Mouse (Mus musculus) 3134 (cell line): ENCODE measurements around the gene Naaladl1.
A peak's percentile ranks its signal among the peaks of the same experiment; 100 is the strongest.
"Not testable (repeated sequence)": the region's sequence is repeated elsewhere in the genome, so short reads cannot be mapped to it uniquely, and the experiment has no call there.

Experiments used
- DNase-seq: peaks from one replicate; pipeline ENCODE4 v3.0.0-alpha.2; 2011; ENCODE audit warnings: low spot score; ENCODE audit not compliant: insufficient read length; ENCODE audit errors: extremely low read depth

Naaladl1 gene

GRCm38 (mm10) chr19:6127760-6128341 is 22.3 kb downstream of the Naaladl1 start, which contains the start of gene Snx15:
Gene Snx15 (minus strand): TSS chr19:6128304.
- DNase-seq, result peak; percentile 97

GRCm38 (mm10) chr19:6130414-6131128 is 25.0 kb downstream of the Naaladl1 start:
- DNase-seq, result not testable (repeated sequence)

GRCm38 (mm10) chr19:6132171-6132827 is 26.7 kb downstream of the Naaladl1 start:
- DNase-seq, result no peak

DNA sequence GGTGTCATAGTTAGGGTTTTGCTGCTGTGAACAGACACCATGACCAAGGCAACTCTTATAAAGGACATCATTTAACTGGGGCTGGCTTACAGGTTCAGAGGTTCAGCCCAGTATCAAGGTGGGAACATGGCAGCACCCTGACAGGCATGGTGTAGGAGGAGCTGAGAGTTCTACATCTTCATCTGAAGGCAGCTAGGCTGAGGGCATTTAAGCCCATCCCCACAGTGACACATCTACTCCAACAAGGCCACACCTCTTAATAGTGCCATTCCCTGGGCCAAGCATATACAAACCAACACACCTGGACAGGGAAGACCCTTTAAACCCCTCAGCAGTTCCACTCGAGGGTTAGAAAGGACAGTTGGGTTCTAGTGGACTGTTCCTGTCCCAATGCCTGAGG is 27.6 kb downstream of the Naaladl1 start:
- not testable (repeated sequence) for DNase-seq

DNA sequence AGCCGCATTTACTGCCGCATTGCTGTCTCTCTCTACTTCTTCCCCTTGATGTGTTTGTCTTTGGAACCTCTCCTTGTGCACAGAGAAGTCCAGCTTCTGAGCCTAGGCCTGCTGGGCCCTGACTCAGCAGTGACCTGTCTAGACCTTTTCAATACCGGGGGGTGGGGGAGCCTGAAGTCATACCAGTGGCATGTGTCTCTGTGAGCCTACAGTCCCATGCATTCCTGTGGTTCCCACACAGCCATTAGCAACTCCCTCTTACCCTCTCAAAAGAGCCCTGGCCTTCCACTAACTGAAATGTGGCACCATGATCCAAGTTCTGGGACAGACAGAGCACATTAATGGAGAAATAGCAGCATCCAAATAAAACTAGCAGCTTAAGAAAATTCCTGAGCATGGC is 30.8 kb downstream of the Naaladl1 start:
- peak; percentile 74 for DNase-seq

DNA sequence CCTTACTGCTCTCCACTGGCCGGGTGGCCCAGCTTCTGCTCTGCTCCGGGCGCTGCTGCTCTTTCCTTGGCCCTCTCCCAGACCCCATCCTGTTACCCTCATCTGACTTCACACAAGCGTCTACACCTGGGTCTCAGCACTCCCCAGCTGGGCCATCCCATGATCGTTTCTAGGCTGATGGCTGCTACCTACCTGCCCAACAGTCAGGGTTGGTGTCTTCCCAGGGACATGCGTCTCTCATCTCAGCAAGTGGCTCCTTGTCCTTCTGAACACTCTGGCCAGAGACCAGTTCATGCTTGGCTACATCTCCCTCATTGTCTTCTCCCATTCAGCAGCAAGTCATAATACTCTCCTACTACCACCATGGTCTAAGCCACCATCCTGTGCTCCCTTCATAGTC is 34.1 kb downstream of the Naaladl1 start:
- no peak for DNase-seq

DNA sequence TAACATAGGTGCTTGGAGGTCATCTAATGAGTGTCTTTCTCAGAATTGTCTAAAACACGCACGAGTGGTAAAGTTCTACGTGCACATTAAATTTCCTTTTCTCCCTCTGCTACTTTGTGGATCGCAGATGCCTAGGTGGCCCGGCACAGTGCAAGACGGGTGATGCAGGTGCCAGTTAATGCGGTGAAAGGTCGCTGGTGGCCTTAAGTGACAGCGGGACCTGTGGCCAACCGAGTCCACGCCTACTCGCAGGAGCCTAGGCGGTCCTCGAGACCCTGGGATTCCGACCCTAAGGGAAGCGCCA is 34.7 kb downstream of the Naaladl1 start:
- no peak for DNase-seq

GRCm38 (mm10) chr19:6140678-6141393 is 35.3 kb downstream of the Naaladl1 start, which contains the start of gene Batf2:
Gene Batf2 (plus strand): TSS chr19:6140983.
- DNase-seq, result peak; percentile 94

GRCm38 (mm10) chr19:6141394-6141749 is 35.8 kb downstream of the Naaladl1 start, which contains the start of gene Arl2:
Gene Arl2 (minus strand): TSS chr19:6141548.
- DNase-seq, result no peak

GRCm38 (mm10) chr19:6144842-6145241 is 39.3 kb downstream of the Naaladl1 start:
- no peak for DNase-seq

- no peak for DNase-seq
These were observed 49.6 kb downstream of the Naaladl1 start for GRCm38 (mm10) chr19:6155174-6155573.

DNA sequence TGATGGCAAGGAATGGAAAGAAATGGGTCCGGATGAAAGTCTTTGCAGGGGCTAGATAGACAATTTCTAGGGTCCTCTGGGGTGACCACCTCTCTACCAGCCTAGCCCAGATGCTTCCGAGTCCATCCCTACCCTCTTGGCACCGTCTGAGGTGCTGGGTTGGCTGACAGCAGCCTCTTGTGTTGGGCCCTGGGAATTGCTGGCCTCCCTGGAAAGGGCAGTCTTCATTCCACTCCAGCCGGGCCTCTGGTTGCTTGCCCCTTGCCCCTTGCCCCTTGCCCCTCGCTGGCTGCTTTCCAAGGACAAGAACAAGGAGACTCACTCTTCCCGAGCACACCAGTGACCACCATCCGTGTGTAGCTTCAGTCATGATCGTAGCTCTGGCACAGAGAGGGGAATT is 50.8 kb downstream of the Naaladl1 start:
- DNase-seq, result no peak

DNA sequence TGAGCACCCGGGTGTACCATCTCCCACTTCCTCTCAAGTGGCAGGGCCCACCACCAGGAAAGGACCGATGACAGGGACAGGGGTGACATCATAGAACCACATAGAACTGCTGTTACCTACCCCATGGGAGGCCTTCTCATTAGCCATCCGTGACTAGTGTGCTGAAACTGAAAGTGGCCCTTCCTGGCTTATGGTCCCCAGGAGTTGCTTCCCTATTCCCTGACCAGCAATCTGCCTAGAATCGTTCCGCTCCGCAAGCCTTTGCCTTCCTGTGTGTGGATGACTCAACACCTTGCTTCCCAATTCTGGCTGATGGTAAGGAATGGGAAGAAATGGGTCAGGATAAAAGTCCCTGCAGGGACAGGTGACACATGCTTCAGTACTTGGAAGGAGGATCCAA is 51.6 kb downstream of the Naaladl1 start:
- DNase-seq, result peak; percentile 53

GRCm38 (mm10) chr19:6163872-6164547 is 58.4 kb downstream of the Naaladl1 start:
- DNase-seq, result no peak
